Mouse (Mus musculus): ENCODE data around the gene Wdr43. TPM values are rescaled to one million over a fixed set of nuclear protein-coding genes. Genes with fewer than 3 reads are reported as not detected.
A peak's percentile ranks its signal among the peaks of the same experiment; 100 is the strongest.

The Wdr43 gene
- total and polyA plus RNA-seq, 3 experiments: 175 to 393 (median 249) TPM

DNA sequence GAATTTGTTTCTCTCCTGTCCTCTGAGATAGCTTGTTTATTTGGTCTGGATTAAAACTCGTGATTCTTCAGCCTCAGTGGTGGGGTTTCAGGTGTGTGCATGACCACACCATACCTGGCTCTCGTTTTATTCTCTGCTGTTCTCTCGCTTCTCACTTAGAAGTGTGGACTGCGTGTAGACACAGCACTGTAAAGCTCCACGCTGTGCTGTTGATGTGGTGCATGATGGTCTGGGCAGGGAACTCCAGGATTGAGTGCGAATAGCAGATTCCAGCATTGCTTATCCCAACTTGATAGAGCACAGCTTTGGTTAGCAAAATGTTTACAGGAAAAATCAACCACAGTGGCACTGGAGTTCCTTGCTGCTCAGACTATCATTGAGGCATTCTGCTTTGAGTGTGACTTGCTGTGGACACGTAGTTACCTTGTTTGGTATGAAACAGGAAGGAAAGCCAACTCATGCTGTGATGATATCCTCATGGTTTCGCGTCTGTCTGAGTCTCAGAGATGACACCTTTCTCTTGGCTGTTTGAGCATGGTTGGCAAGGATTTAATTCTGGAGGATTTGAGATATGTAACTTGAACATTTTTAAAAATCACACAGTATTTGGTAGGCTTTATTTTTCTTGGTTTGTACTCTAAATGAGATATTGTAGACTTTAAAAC, 24.9 kb downstream of the Wdr43 start:
- Histone ChIP-seq H3K36me3 (ENCODE audit: control insufficient read depth in 1 of 2, insufficient read depth in 2 of 2, low read length in 2 of 2) (peaks cover 0 to 57% of the 10 kb centered on the region in 2 experiments; a peak in 2 of 4 replicates), H3K4me1 (ENCODE audit: control insufficient read depth in 1 of 2, insufficient read depth in 2 of 2, low read length in 2 of 2) (no peaks in the 10 kb centered on the region), H3K79me2 (ENCODE audit: control insufficient read depth, insufficient read depth, low read length, poor library complexity) (peaks cover 6% of the 10 kb centered on the region), H3K9ac (ENCODE audit: control insufficient read depth, low read depth, low read length, poor library complexity, severe bottlenecking) (no peak overlapping the region), H3K27me3 (ENCODE audit: control insufficient read depth in 1 of 2, insufficient read depth in 2 of 2, low read length in 2 of 2) (no peaks in the 10 kb centered on the region), H3K4me3 (ENCODE audit: control insufficient read depth in 1 of 2, insufficient read depth in 1 of 2, low read depth in 2 of 2, low read length in 2 of 2) (no peak overlapping the region), H3K27ac (ENCODE audit: control insufficient read depth, low read depth, low read length) (no peak overlapping the region), H3K9me3 (replicated peaks; ENCODE audit: insufficient read depth, low read length) (no peaks in the 10 kb centered on the region)
- TF ChIP-seq POLR2AphosphoS5 (IDR thresholded peaks at IDR 0.05; ENCODE audit: borderline replicate concordance, low read depth, low read length) (0 out of 2 replicates have a peak, but pooled peaks have one; percentile 69), BHLHE40 (IDR thresholded peaks at IDR 0.05; ENCODE audit: borderline replicate concordance, low read depth, low read length) (no peak)
- DNase-seq (ENCODE audit: low read depth, low spot score): no peak

GRCm38 (mm10) chr17:71642190-71642589, 26.5 kb downstream of the Wdr43 start:
- Histone ChIP-seq H3K27me3 (ENCODE audit: control insufficient read depth in 1 of 2, insufficient read depth in 2 of 2, low read length in 2 of 2) (no peaks in the 10 kb centered on the region), H3K4me1 (ENCODE audit: control insufficient read depth in 1 of 2, insufficient read depth in 2 of 2, low read length in 2 of 2) (no peaks in the 10 kb centered on the region), H3K9ac (ENCODE audit: control insufficient read depth, low read depth, low read length, poor library complexity, severe bottlenecking) (no peak overlapping the region), H3K79me2 (ENCODE audit: control insufficient read depth, insufficient read depth, low read length, poor library complexity) (peaks cover 4% of the 10 kb centered on the region), H3K27ac (ENCODE audit: control insufficient read depth, low read depth, low read length) (no peak overlapping the region), H3K36me3 (ENCODE audit: control insufficient read depth in 1 of 2, insufficient read depth in 2 of 2, low read length in 2 of 2) (peaks cover 0 to 58% of the 10 kb centered on the region in 2 experiments; a peak in 2 of 4 replicates), H3K9me3 (replicated peaks; ENCODE audit: insufficient read depth, low read length) (no peaks in the 10 kb centered on the region), H3K4me3 (ENCODE audit: control insufficient read depth in 1 of 2, insufficient read depth in 1 of 2, low read depth in 2 of 2, low read length in 2 of 2) (no peak overlapping the region)
- DNase-seq (ENCODE audit: low read depth, low spot score): peak; percentile 44
- TF ChIP-seq NELFE (IDR thresholded peaks at IDR 0.05; ENCODE audit: low read depth, low read length) (no peak), CTCF (IDR thresholded peaks at IDR 0.05 in 2 of 3, conservative IDR thresholded peaks at IDR 0.05 in 1 of 3; ENCODE audit: control insufficient read depth in 1 of 3, insufficient read depth in 1 of 3, low read depth in 2 of 3, low read length in 3 of 3, poor library complexity in 1 of 3, severe bottlenecking in 1 of 3) (peak in 2 of 3 experiments; percentile 32 to 33; a peak in 2 of 6 replicates)

DNA sequence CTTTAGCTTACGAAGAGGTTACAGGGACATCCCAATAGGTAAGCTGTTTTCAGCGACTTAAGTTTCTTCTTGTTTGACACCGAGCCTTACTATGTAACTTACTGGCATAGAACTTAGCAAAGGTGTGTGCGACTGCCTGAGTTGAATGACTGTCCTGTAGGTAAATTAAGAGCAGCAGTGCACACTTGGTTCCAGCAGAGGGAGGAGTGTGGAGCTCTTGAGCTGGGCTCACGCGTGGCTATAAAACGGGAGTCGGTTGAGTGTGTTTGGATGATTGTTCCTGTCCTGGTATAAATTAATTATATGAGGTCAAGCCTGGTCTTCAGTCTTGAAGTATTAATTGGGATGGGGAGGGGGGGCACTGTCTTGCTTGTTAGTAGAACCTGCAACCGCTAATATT, 34.3 kb downstream of the Wdr43 start:
- Histone ChIP-seq H3K79me2 (ENCODE audit: control insufficient read depth, insufficient read depth, low read length, poor library complexity) (peaks cover 3% of the 10 kb centered on the region), H3K36me3 (ENCODE audit: control insufficient read depth in 1 of 2, insufficient read depth in 2 of 2, low read length in 2 of 2) (peaks cover 0 to 49% of the 10 kb centered on the region in 2 experiments; a peak in 2 of 4 replicates), H3K4me1 (ENCODE audit: control insufficient read depth in 1 of 2, insufficient read depth in 2 of 2, low read length in 2 of 2) (no peaks in the 10 kb centered on the region), H3K9ac (ENCODE audit: control insufficient read depth, low read depth, low read length, poor library complexity, severe bottlenecking) (no peak overlapping the region), H3K27ac (ENCODE audit: control insufficient read depth, low read depth, low read length) (no peak overlapping the region), H3K9me3 (replicated peaks; ENCODE audit: insufficient read depth, low read length) (no peaks in the 10 kb centered on the region), H3K4me3 (ENCODE audit: control insufficient read depth in 1 of 2, insufficient read depth in 1 of 2, low read depth in 2 of 2, low read length in 2 of 2) (no peak overlapping the region), H3K27me3 (ENCODE audit: control insufficient read depth in 1 of 2, insufficient read depth in 2 of 2, low read length in 2 of 2) (no peaks in the 10 kb centered on the region)
- no peak for DNase-seq (ENCODE audit: low read depth, low spot score)
- TF ChIP-seq ETS1 (IDR thresholded peaks at IDR 0.05; ENCODE audit: low read depth, low read length) (no peak), NRF1 (IDR thresholded peaks at IDR 0.05; ENCODE audit: insufficient read depth, low read depth, low read length, poor library complexity, severe bottlenecking) (no peak), POLR2AphosphoS2 (IDR thresholded peaks at IDR 0.05; ENCODE audit: low read length) (no peak), ZKSCAN1 (IDR thresholded peaks at IDR 0.05; ENCODE audit: low read depth, low read length) (no peak), USF2 (IDR thresholded peaks at IDR 0.05; ENCODE audit: borderline replicate concordance in 1 of 2, insufficient read depth in 1 of 2, low read depth in 1 of 2, low read length in 2 of 2) (no peak), JUND (IDR thresholded peaks at IDR 0.05; ENCODE audit: low read depth, low read length) (no peak), TBP (IDR thresholded peaks at IDR 0.05; ENCODE audit: low read depth, low read length) (no peak), MAFK (IDR thresholded peaks at IDR 0.05; ENCODE audit: borderline replicate concordance, low read depth, low read length) (no peak)
